Mouse (Mus musculus): ENCODE results near the gene Cisd3. TPM values are rescaled to one million over a fixed set of nuclear protein-coding genes. Genes with fewer than 3 reads are reported as not detected.

Gene Cisd3
- polyA plus RNA-seq, 1 experiment from 2014 or later: 120 TPM

DNA sequence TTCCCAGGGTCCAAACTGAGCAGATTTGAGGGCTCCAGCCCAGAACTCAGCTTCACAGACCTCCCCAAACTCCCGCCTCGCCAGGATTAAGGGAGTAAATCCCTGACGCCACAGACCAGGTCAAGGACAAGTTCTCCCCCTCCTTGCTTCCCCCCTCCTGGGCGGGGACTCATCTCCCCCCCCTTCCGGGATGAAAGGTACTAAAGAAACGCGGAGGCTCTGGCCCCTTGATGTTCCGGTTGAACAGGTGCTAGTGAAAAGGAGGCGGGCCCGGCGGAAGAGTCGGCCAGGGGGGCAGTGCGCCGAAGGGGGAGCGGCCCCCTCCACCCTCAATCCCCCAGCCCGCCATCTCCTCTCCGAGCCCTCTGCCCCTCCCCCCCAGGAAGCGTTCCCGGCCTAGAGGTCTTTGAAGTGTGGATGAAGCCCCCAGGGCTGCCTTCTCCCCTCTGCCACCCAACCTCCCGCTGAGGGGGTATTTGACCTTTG, 23.9 kb upstream of the Cisd3 start:
- Histone ChIP-seq H3K36me3 (ENCODE audit: control insufficient read depth, insufficient read depth, low read length) (peaks cover 8% of the 10 kb centered on the region; the same call in 1 of the 2 replicates), H3K4me1 (ENCODE audit: control insufficient read depth, insufficient read depth, low read length) (peaks cover 38% of the 10 kb centered on the region), H3K4me2 (ENCODE audit: low read depth, low read length) (peak overlapping the region; percentile 77), H3K9me3 (ENCODE audit: control insufficient read depth, low read length) (no peaks in the 10 kb centered on the region), H3K9ac (ENCODE audit: low read depth, low read length) (peak overlapping the region; percentile 57), H3K4me3 (ENCODE audit: low read length) (peak overlapping the region; percentile 88), H3K27me3 (replicated peaks; ENCODE audit: control insufficient read depth, insufficient read depth, low read length) (0 out of 2 replicates have a peak, but pooled peaks cover 4% of the 10 kb centered on the region), H3K27ac (ENCODE audit: low read length) (peak overlapping the region; percentile 88)
- ATAC-seq: peak; percentile 14; the same call in 1 of the 2 replicates
- WGBS: 3% methylated on average over 19 of the region's 20 CpGs

DNA sequence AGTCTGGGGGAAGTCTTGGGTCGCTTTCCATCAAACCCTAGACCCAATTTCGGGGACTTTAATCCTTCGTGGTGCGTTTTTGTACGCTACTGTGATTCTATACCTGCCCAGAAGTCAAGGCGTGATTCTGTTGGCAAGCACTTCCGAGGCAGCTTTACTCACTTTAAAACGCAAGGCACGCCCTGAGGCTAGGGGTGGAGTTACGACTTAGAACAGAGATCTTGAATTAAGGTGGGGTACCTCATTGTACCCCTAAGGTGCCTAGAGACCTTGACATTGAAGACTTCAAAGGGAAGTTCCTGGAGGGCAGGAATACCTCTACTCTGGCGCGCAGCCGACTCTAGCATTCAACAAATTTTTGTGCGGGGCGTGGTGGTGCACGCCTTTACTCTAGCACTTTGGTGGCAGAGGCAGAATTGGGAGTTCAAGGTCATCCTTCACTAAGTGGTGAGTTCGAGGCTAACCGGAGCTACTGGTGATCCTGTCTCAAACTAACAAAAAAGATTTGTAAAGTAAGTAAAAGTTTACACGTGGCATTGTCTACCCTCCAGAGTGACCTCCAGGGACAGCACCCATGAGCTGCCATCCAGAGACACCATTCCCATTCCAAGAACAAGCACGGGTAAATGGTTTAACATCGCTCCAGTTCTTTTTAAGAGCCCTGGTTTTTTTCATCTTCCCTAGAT, 23.3 kb upstream of the Cisd3 start:
- WGBS: 1% methylated on average over 21 of the region's 21 CpGs
- Histone ChIP-seq H3K27ac (ENCODE audit: low read length) (peak overlapping the region; percentile 88), H3K4me3 (ENCODE audit: low read length) (peak overlapping the region; percentile 88), H3K4me2 (ENCODE audit: low read depth, low read length) (peak overlapping the region; percentile 77), H3K9ac (ENCODE audit: low read depth, low read length) (peak overlapping the region; percentile 86), H3K4me1 (ENCODE audit: control insufficient read depth, insufficient read depth, low read length) (peaks cover 37% of the 10 kb centered on the region), H3K9me3 (ENCODE audit: control insufficient read depth, low read length) (no peaks in the 10 kb centered on the region), H3K27me3 (replicated peaks; ENCODE audit: control insufficient read depth, insufficient read depth, low read length) (0 out of 2 replicates have a peak, but pooled peaks cover 4% of the 10 kb centered on the region), H3K36me3 (ENCODE audit: control insufficient read depth, insufficient read depth, low read length) (peaks cover 10% of the 10 kb centered on the region; the same call in 1 of the 2 replicates)
- peak; percentile 24; the same call in 1 of the 2 replicates for ATAC-seq

DNA sequence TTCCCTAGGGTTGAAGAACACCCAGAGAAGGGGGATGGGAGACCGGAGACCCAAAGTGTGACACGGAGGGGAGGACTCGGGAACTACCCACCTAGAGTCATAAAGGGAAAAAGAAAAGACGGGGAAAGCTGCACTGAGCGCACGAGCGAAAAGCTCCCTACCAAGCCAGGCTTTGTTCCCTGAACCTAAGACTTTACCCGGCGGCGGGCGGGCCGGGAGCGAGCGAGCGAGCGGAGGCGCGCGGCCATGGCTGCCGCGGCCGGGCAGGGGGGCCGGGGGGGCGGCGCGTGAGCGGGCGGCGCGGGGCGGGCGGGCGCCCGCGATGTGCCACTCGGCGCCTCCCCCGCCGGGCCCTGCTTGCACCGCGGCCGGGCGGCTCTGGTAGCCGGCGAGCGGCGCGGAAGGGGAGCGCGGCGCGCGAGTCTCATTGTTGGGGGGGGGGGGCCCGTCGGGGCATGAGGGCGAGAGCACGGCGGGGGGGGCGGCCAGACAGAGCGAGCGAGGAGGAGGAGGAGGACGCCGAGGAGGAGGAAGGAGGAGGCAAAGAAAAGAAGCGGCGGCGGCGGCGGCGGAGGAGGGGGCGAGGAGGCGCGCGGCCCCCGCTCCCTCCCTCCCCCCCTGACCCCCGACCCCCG, 22.6 kb upstream of the Cisd3 start, which contains the start of gene Mllt6:
TSS of gene Mllt6 (plus strand) at position 522 of the 635 bp plus-strand sequence.
- Histone ChIP-seq H3K9ac (ENCODE audit: low read depth, low read length) (peak within 1 kb of the TSS; percentile 86), H3K4me2 (ENCODE audit: low read depth, low read length) (peak within 1 kb of the TSS; percentile 77), H3K4me1 (ENCODE audit: control insufficient read depth, insufficient read depth, low read length) (peaks cover 33% of the 10 kb centered on the region), H3K27me3 (replicated peaks; ENCODE audit: control insufficient read depth, insufficient read depth, low read length) (0 out of 2 replicates have a peak, but pooled peaks cover 4% of the 10 kb centered on the region), H3K36me3 (ENCODE audit: control insufficient read depth, insufficient read depth, low read length) (peaks cover 10% of the 10 kb centered on the region; the same call in 1 of the 2 replicates), H3K27ac (ENCODE audit: low read length) (peak within 1 kb of the TSS; percentile 88), H3K9me3 (ENCODE audit: control insufficient read depth, low read length) (no peaks in the 10 kb centered on the region), H3K4me3 (ENCODE audit: low read length) (peak within 1 kb of the TSS; percentile 88)
- peak; percentile 29 for ATAC-seq
- under 1% methylated on average over 55 of the region's 76 CpGs for WGBS

DNA sequence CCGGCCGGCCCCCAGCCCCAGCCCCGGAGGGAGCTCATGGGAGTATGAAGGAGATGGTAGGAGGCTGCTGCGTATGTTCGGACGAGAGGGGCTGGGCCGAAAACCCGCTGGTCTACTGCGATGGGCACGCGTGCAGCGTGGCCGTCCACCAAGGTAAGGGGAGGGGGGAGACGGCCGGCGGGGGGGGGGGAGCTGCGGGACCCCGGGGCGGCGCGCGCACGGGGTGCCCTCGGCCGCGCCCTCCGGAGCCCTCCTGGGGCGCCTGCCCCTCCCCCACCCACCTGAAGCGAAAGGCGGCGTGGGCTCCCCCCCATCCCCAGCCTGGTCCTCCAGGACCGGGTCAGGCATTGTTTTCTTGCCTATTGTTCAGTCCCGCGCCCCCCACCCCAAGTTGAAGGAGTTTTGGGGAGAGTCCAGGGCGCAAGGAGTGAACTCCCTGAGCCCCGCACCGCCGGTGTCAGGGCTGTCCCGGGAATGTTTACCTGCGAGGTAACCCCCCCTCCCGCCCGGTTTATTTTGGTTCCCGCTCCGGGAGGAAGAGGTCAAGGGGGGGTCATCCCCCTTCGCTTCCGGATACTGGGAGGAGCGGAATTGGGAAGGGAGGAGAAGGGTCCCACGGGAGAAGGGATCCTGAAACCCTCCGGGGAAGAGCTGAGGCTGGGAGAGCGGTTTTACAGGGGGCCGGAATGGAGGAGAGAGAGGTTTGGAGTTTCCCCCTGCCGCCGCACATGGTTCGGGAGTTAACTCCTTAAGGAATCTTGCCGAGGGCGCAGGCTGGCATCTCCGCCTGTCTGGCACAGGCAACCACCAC, 21.9 kb upstream of the Cisd3 start:
- under 1% methylated on average over 37 of the region's 57 CpGs for WGBS
- Histone ChIP-seq H3K36me3 (ENCODE audit: control insufficient read depth, insufficient read depth, low read length) (peaks cover 10% of the 10 kb centered on the region), H3K4me1 (ENCODE audit: control insufficient read depth, insufficient read depth, low read length) (peaks cover 33% of the 10 kb centered on the region), H3K4me2 (ENCODE audit: low read depth, low read length) (peak overlapping the region; percentile 77), H3K9me3 (ENCODE audit: control insufficient read depth, low read length) (no peaks in the 10 kb centered on the region), H3K4me3 (ENCODE audit: low read length) (peak overlapping the region; percentile 88), H3K27me3 (replicated peaks; ENCODE audit: control insufficient read depth, insufficient read depth, low read length) (0 out of 2 replicates have a peak, but pooled peaks cover 4% of the 10 kb centered on the region), H3K27ac (ENCODE audit: low read length) (peak overlapping the region; percentile 88), H3K9ac (ENCODE audit: low read depth, low read length) (peak overlapping the region; percentile 86)
- no peak for ATAC-seq

DNA sequence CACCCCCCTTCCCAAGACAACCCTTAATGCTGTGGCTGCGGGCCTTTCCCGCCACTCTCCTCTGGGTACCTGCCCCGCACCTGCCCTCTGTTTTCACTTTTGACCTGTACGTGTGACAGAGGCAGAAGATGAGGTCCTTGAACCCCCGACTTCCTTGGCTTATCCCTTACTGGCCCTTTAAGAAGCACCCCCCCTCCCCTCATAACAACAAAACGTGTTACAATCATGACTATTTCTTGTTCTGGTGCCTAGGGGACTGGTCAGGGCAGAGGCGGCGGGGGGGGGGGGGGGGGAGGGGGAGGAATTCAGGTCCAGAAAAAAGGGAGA, 21.3 kb upstream of the Cisd3 start:
- H3K4me3 ChIP-seq (ENCODE audit: low read length): peak overlapping the region; percentile 88
- no peak for ATAC-seq
- peak overlapping the region; percentile 86 for H3K9ac ChIP-seq (ENCODE audit: low read depth, low read length)
- H3K27ac ChIP-seq (ENCODE audit: low read length): peak overlapping the region; percentile 88
- peaks cover 36% of the 10 kb centered on the region for H3K4me1 ChIP-seq (ENCODE audit: control insufficient read depth, insufficient read depth, low read length)
- under 1% methylated on average over 6 of the region's 8 CpGs for WGBS
- H3K9me3 ChIP-seq (ENCODE audit: control insufficient read depth, low read length): no peaks in the 10 kb centered on the region
- H3K27me3 ChIP-seq (replicated peaks; ENCODE audit: control insufficient read depth, insufficient read depth, low read length): 0 out of 2 replicates have a peak, but pooled peaks cover 4% of the 10 kb centered on the region
- H3K4me2 ChIP-seq (ENCODE audit: low read depth, low read length): peak overlapping the region; percentile 77
- peaks cover 12% of the 10 kb centered on the region for H3K36me3 ChIP-seq (ENCODE audit: control insufficient read depth, insufficient read depth, low read length)

DNA sequence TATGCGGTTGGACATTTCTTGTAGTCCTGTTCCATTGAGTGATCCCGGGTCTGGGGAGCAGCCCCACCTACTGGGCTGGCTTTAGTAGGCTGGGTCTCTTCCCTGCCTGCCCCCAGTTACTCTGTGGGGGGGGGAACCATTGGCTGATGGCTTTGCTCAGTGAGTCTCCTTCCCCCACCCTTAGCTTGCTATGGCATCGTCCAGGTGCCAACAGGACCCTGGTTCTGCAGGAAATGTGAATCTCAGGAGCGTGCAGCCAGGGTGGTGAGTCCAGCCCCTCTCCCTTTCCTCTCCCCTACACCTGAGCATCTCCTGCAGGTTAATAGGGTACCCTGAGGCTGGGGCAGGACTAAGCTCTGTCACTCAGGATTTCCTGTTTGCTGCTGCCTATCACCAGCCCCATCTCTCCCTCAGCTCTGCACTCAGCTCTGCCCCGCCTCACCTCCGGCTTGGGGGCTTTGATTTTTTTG, 20.8 kb upstream of the Cisd3 start:
- H3K36me3 ChIP-seq (ENCODE audit: control insufficient read depth, insufficient read depth, low read length): peaks cover 13% of the 10 kb centered on the region
- H3K9me3 ChIP-seq (ENCODE audit: control insufficient read depth, low read length): no peaks in the 10 kb centered on the region
- WGBS: 30% methylated on average over 6 of the region's 6 CpGs
- peak overlapping the region; percentile 77 for H3K4me2 ChIP-seq (ENCODE audit: low read depth, low read length)
- 0 out of 2 replicates have a peak, but pooled peaks cover 4% of the 10 kb centered on the region for H3K27me3 ChIP-seq (replicated peaks; ENCODE audit: control insufficient read depth, insufficient read depth, low read length)
- H3K4me1 ChIP-seq (ENCODE audit: control insufficient read depth, insufficient read depth, low read length): peaks cover 38% of the 10 kb centered on the region
- H3K27ac ChIP-seq (ENCODE audit: low read length): no peak overlapping the region
- no peak for ATAC-seq
- peak overlapping the region; percentile 86; the same call in 1 of the 2 replicates for H3K9ac ChIP-seq (ENCODE audit: low read depth, low read length)
- H3K4me3 ChIP-seq (ENCODE audit: low read length): peak overlapping the region; percentile 88

DNA sequence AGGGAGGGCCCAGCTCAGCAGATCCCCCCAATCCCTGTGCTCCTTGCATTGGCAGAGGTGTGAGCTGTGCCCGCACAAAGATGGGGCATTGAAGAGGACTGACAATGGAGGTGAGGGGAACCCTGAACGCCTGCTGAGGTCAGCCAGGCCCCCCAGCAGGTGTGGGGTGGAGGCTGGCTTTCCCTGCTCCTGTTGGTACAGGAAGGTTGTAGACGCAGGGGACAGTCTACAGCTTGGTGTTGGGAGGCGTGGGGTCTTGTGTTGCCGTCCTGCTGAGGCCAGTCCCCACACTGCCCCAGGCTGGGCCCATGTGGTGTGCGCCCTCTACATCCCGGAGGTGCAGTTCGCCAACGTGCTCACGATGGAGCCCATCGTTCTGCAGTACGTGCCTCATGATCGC, 20.2 kb upstream of the Cisd3 start:
- 88% methylated on average over 13 of the region's 13 CpGs for WGBS
- H3K27ac ChIP-seq (ENCODE audit: low read length): no peak overlapping the region

DNA sequence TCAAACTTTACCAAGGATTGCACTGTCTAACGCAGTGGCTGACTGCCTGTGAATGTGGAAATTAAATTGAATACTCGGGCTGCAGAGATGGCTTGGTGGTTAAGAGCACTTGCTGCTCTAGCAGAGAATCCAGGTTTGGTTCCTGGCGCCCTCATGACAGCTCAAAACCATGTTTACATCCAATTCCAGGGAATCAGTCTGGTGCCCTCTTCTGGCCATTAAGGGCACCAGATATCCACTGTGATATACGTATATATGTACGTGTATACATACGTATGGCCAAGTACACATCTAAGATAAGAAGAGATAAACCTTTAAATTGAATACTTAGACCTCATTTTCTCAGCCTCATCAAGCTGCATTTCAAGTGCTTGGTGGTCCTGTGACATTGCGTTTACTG, 19.4 kb upstream of the Cisd3 start:
- Histone ChIP-seq H3K9ac (ENCODE audit: low read depth, low read length) (no peak overlapping the region), H3K4me3 (ENCODE audit: low read length) (no peak overlapping the region), H3K36me3 (ENCODE audit: control insufficient read depth, insufficient read depth, low read length) (peaks cover 22% of the 10 kb centered on the region), H3K27me3 (replicated peaks; ENCODE audit: control insufficient read depth, insufficient read depth, low read length) (0 out of 2 replicates have a peak, but pooled peaks cover 4% of the 10 kb centered on the region), H3K4me2 (ENCODE audit: low read depth, low read length) (no peak overlapping the region), H3K27ac (ENCODE audit: low read length) (no peak overlapping the region), H3K4me1 (ENCODE audit: control insufficient read depth, insufficient read depth, low read length) (peaks cover 37% of the 10 kb centered on the region), H3K9me3 (ENCODE audit: control insufficient read depth, low read length) (no peaks in the 10 kb centered on the region)
- 91% methylated on average over 7 of the region's 7 CpGs for WGBS
- no peak for ATAC-seq

More for the DNA sequence above, 20.2 kb upstream of the Cisd3 start:
- Histone ChIP-seq H3K9me3 (ENCODE audit: control insufficient read depth, low read length) (no peaks in the 10 kb centered on the region), H3K9ac (ENCODE audit: low read depth, low read length) (peak overlapping the region; percentile 1; the same call in 1 of the 2 replicates), H3K4me2 (ENCODE audit: low read depth, low read length) (no peak overlapping the region), H3K4me3 (ENCODE audit: low read length) (no peak overlapping the region), H3K4me1 (ENCODE audit: control insufficient read depth, insufficient read depth, low read length) (peaks cover 44% of the 10 kb centered on the region), H3K27me3 (replicated peaks; ENCODE audit: control insufficient read depth, insufficient read depth, low read length) (0 out of 2 replicates have a peak, but pooled peaks cover 4% of the 10 kb centered on the region), H3K36me3 (ENCODE audit: control insufficient read depth, insufficient read depth, low read length) (peaks cover 16% of the 10 kb centered on the region)
- ATAC-seq: no peak

All from intestine, embryonic 16.5 days (tissue).